Mouse (Mus musculus) kidney, embryonic 14.5 days (tissue): Measurements from ENCODE around the gene Srpk1. TPM values are rescaled to one million over a fixed set of nuclear protein-coding genes. Genes with fewer than 3 reads are reported as not detected.
A peak's percentile ranks its signal among the peaks of the same experiment; 100 is the strongest.

Experiments
- ATAC-seq: fragments of 200-750 bp; cut with Nextera tagmentation; 2 replicates; pipeline ENCODE4 v1.8.0; 2017; ENCODE audit warnings: moderate number of reproducible peaks, mild to moderate bottlenecking, moderate TSS enrichment, moderate library complexity; ENCODE audit not compliant: low FRiP score, low TSS enrichment
- H3K27ac ChIP-seq: fragments of 300-500 bp; sonication (generic); 2 replicates; pipeline ENCODE4 v1.5.1; 2014; ENCODE audit warnings: low read depth, mild to moderate bottlenecking, low read length, moderate library complexity, mixed read lengths
- H3K27me3 ChIP-seq: fragments of 300-500 bp; sonication (generic); 2 replicates; pipeline ENCODE4 v1.6.1; 2014; ENCODE audit warnings: mild to moderate bottlenecking, low read length; ENCODE audit not compliant: control insufficient read depth, insufficient read depth
- H3K36me3 ChIP-seq: fragments of 300-500 bp; sonication (generic); 2 replicates; pipeline ENCODE4 v1.6.1; 2014; ENCODE audit warnings: low read length, mixed read lengths; ENCODE audit not compliant: control insufficient read depth, insufficient read depth
- H3K4me1 ChIP-seq: fragments of 300-500 bp; sonication (generic); 2 replicates; pipeline ENCODE4 v1.6.1; 2014; ENCODE audit warnings: low read length, mixed read lengths; ENCODE audit not compliant: control insufficient read depth, insufficient read depth
- H3K4me2 ChIP-seq: fragments of 300-500 bp; sonication (generic); replicated peaks from 2 replicates; pipeline ENCODE4 v1.6.1; 2014; ENCODE audit warnings: low read depth, mild to moderate bottlenecking, low read length
- H3K4me3 ChIP-seq: fragments of 300-500 bp; sonication (generic); 2 replicates; pipeline ENCODE4 v1.5.1; 2014; ENCODE audit warnings: mild to moderate bottlenecking, low read length
- H3K9ac ChIP-seq: fragments of 300-500 bp; sonication (generic); 2 replicates; pipeline ENCODE4 v1.6.1; 2014; ENCODE audit warnings: low read depth, mild to moderate bottlenecking, low read length, moderate library complexity
- H3K9me3 ChIP-seq: fragments of 300-500 bp; sonication (generic); 2 replicates; pipeline ENCODE4 v1.6.1; 2016; ENCODE audit warnings: low read length; ENCODE audit not compliant: control insufficient read depth
- WGBS: fragments of 180-500 bp; shearing (Covaris S2); extraction: QIAGEN DNeasy Blood & Tissue Kit; methylation state at CpG from one replicate; pipeline ENCODE4 v1.1.7; 2014; 5-methylcytosine and 5-hydroxymethylcytosine counted together
- polyA plus RNA-seq: library from polyadenylated mRNA; unstranded; fragments of >200 nt; fragmentation: Nextera tagmentation; extraction: Ambion mirVana; gene quantifications from 2 replicates; pipeline ENCODE4 v1.2.1, GENCODE M21; 2014

Gene Srpk1
- 134 and 140 TPM in 2 replicates for polyA plus RNA-seq

GRCm38 (mm10) chr17:28622300-28622759, at the start of gene Srpk1:
Srpk1 (minus strand) TSS chr17:28622709.
- peaks cover 17% of the 10 kb centered on the region for H3K36me3 ChIP-seq
- no peaks in the 10 kb centered on the region for H3K9me3 ChIP-seq
- WGBS = under 1% methylated on average over 48 of the region's 53 CpGs
- peak within 1 kb of the TSS; percentile 96 for H3K4me3 ChIP-seq
- H3K27ac ChIP-seq = peak within 1 kb of the TSS; percentile 95
- ATAC-seq = peak; percentile 95
- H3K4me2 ChIP-seq = peak within 1 kb of the TSS; percentile 86
- no peaks in the 10 kb centered on the region for H3K27me3 ChIP-seq
- peak within 1 kb of the TSS; percentile 96 for H3K9ac ChIP-seq
- H3K4me1 ChIP-seq = peaks cover 17% of the 10 kb centered on the region

GRCm38 (mm10) chr17:28659564-28659963, 37.1 kb upstream of the Srpk1 start:
- 49% methylated on average over 6 of the region's 6 CpGs for WGBS
- no peaks in the 10 kb centered on the region for H3K36me3 ChIP-seq
- H3K9ac ChIP-seq = no peak overlapping the region
- no peaks in the 10 kb centered on the region for H3K9me3 ChIP-seq
- H3K27me3 ChIP-seq = no peaks in the 10 kb centered on the region
- no peak for ATAC-seq
- H3K4me2 ChIP-seq = no peak overlapping the region
- H3K27ac ChIP-seq = no peak overlapping the region
- 0 out of 2 replicates have a peak, but pooled peaks cover 3% of the 10 kb centered on the region for H3K4me1 ChIP-seq
- H3K4me3 ChIP-seq = no peak overlapping the region

GRCm38 (mm10) chr17:28657936-28658335, 35.4 kb upstream of the Srpk1 start:
- Histone ChIP-seq H3K9ac (no peak overlapping the region), H3K27ac (no peak overlapping the region), H3K36me3 (no peaks in the 10 kb centered on the region), H3K27me3 (no peaks in the 10 kb centered on the region), H3K9me3 (no peaks in the 10 kb centered on the region), H3K4me1 (0 out of 2 replicates have a peak, but pooled peaks cover 3% of the 10 kb centered on the region), H3K4me3 (no peak overlapping the region), H3K4me2 (no peak overlapping the region)
- WGBS = 49% methylated on average over 4 of the region's 4 CpGs
- no peak; the same call in 1 of the 2 replicates for ATAC-seq

- no peak overlapping the region for H3K9ac ChIP-seq
- 75% methylated on average over 3 of the region's 3 CpGs for WGBS
- H3K36me3 ChIP-seq = no peaks in the 10 kb centered on the region
- no peaks in the 10 kb centered on the region for H3K27me3 ChIP-seq
- H3K9me3 ChIP-seq = no peaks in the 10 kb centered on the region
- H3K4me1 ChIP-seq = no peaks in the 10 kb centered on the region
- H3K4me3 ChIP-seq = no peak overlapping the region
- no peak overlapping the region for H3K4me2 ChIP-seq
- no peak overlapping the region for H3K27ac ChIP-seq
- ATAC-seq = no peak
Measured at GRCm38 (mm10) chr17:28650268-28650667, 27.8 kb upstream of the Srpk1 start.

- Histone ChIP-seq H3K27ac (no peak overlapping the region), H3K27me3 (no peaks in the 10 kb centered on the region), H3K4me2 (no peak overlapping the region), H3K36me3 (no peaks in the 10 kb centered on the region), H3K4me3 (no peak overlapping the region), H3K9ac (no peak overlapping the region), H3K4me1 (no peaks in the 10 kb centered on the region), H3K9me3 (no peaks in the 10 kb centered on the region)
- WGBS = 39% methylated on average over 6 of the region's 6 CpGs
- no peak for ATAC-seq
Measured at GRCm38 (mm10) chr17:28648607-28649370, 26.3 kb upstream of the Srpk1 start.

- no peak overlapping the region for H3K4me3 ChIP-seq
- no peak overlapping the region for H3K27ac ChIP-seq
- H3K4me2 ChIP-seq = no peak overlapping the region
- no peak for ATAC-seq
- H3K9me3 ChIP-seq = no peaks in the 10 kb centered on the region
- no peak overlapping the region for H3K9ac ChIP-seq
- H3K27me3 ChIP-seq = no peaks in the 10 kb centered on the region
- H3K36me3 ChIP-seq = no peaks in the 10 kb centered on the region
- WGBS = 69% methylated on average over 3 of the region's 3 CpGs
- no peaks in the 10 kb centered on the region for H3K4me1 ChIP-seq
Measured at GRCm38 (mm10) chr17:28646221-28646620, 23.7 kb upstream of the Srpk1 start.

GRCm38 (mm10) chr17:28644112-28644511, 21.6 kb upstream of the Srpk1 start:
- Histone ChIP-seq H3K4me2 (no peak overlapping the region), H3K4me3 (no peak overlapping the region), H3K9ac (no peak overlapping the region), H3K9me3 (no peaks in the 10 kb centered on the region), H3K36me3 (no peaks in the 10 kb centered on the region), H3K27ac (no peak overlapping the region), H3K27me3 (no peaks in the 10 kb centered on the region), H3K4me1 (no peaks in the 10 kb centered on the region)
- WGBS = 54% methylated on average over 4 of the region's 4 CpGs
- ATAC-seq = no peak

GRCm38 (mm10) chr17:28643697-28644096, 21.2 kb upstream of the Srpk1 start:
- WGBS = 43% methylated on average over 3 of the region's 3 CpGs
- Histone ChIP-seq H3K36me3 (no peaks in the 10 kb centered on the region), H3K27ac (no peak overlapping the region), H3K9ac (no peak overlapping the region), H3K4me2 (no peak overlapping the region), H3K4me3 (no peak overlapping the region), H3K27me3 (no peaks in the 10 kb centered on the region), H3K9me3 (no peaks in the 10 kb centered on the region), H3K4me1 (no peaks in the 10 kb centered on the region)
- ATAC-seq = no peak

- H3K36me3 ChIP-seq = no peaks in the 10 kb centered on the region
- no peaks in the 10 kb centered on the region for H3K4me1 ChIP-seq
- no peak overlapping the region for H3K4me3 ChIP-seq
- no peak overlapping the region for H3K9ac ChIP-seq
- 86% methylated on average over 3 of the region's 3 CpGs for WGBS
- no peaks in the 10 kb centered on the region for H3K27me3 ChIP-seq
- no peak overlapping the region for H3K27ac ChIP-seq
- no peaks in the 10 kb centered on the region for H3K9me3 ChIP-seq
- no peak for ATAC-seq
- H3K4me2 ChIP-seq = no peak overlapping the region
Measured at GRCm38 (mm10) chr17:28640113-28640512, 17.6 kb upstream of the Srpk1 start.
